Mouse (Mus musculus) kidney, postnatal 4 days (tissue): ENCODE results near the gene Ccdc62.

Source experiments
- DNase-seq, 2 experiments: peaks; one replicate each; pipeline ENCODE4 v3.0.0; 2021; ENCODE audit warnings: mixed read lengths in 2 of 2

Ccdc62 gene

GRCm38 (mm10) chr5:123938479-123938878, 8.0 kb downstream of the Ccdc62 start:
- no peak for DNase-seq

GRCm38 (mm10) chr5:123946546-123946945, 16.1 kb downstream of the Ccdc62 start:
- DNase-seq = peak; percentile 34 to 61

GRCm38 (mm10) chr5:123947041-123947761, 16.7 kb downstream of the Ccdc62 start:
- peak; percentile 27 to 44 for DNase-seq

GRCm38 (mm10) chr5:123952365-123953045, 22.0 kb downstream of the Ccdc62 start:
- DNase-seq = no peak

- no peak for DNase-seq
Observed at GRCm38 (mm10) chr5:123957213-123957612, 26.7 kb downstream of the Ccdc62 start.

- no peak for DNase-seq
Observed at GRCm38 (mm10) chr5:123959018-123959417, 28.5 kb downstream of the Ccdc62 start.

- no peak for DNase-seq
Observed at GRCm38 (mm10) chr5:123960129-123960528, 29.6 kb downstream of the Ccdc62 start.

- no peak for DNase-seq
Observed at GRCm38 (mm10) chr5:123961046-123961445, 30.6 kb downstream of the Ccdc62 start.

GRCm38 (mm10) chr5:123964208-123964607, 33.7 kb downstream of the Ccdc62 start:
- DNase-seq = no peak

- no peak for DNase-seq
Observed at GRCm38 (mm10) chr5:123966759-123967158, 36.3 kb downstream of the Ccdc62 start.

- DNase-seq = no peak
Observed at GRCm38 (mm10) chr5:123968468-123968867, 38.0 kb downstream of the Ccdc62 start.

- DNase-seq = peak; percentile 41 to 55
Observed at GRCm38 (mm10) chr5:123969216-123969615, 38.7 kb downstream of the Ccdc62 start.

GRCm38 (mm10) chr5:123970576-123970975, 40.1 kb downstream of the Ccdc62 start:
- DNase-seq = no peak

GRCm38 (mm10) chr5:123972453-123972852, 42.0 kb downstream of the Ccdc62 start:
- no peak for DNase-seq

- DNase-seq = peak; percentile 88 to 93
Observed at GRCm38 (mm10) chr5:123973299-123974178, 43.1 kb downstream of the Ccdc62 start, which contains the start of gene Hip1r. Gene Hip1r (plus strand): TSS chr5:123973628.

- DNase-seq = no peak
Observed at GRCm38 (mm10) chr5:123974179-123974485, 43.7 kb downstream of the Ccdc62 start.

GRCm38 (mm10) chr5:123974616-123975111, 44.2 kb downstream of the Ccdc62 start:
- peak in 1 of 2 experiments; percentile 33 for DNase-seq

- DNase-seq = peak in 1 of 2 experiments; percentile 60
Observed at GRCm38 (mm10) chr5:123975668-123976180, 45.2 kb downstream of the Ccdc62 start.

- peak in 1 of 2 experiments; percentile 39 for DNase-seq
Observed at GRCm38 (mm10) chr5:123977231-123977630, 46.8 kb downstream of the Ccdc62 start.

- no peak for DNase-seq
Observed at GRCm38 (mm10) chr5:123978131-123978530, 47.7 kb downstream of the Ccdc62 start.

- DNase-seq = peak in 1 of 2 experiments; percentile 35
Observed at GRCm38 (mm10) chr5:123979221-123979979, 48.9 kb downstream of the Ccdc62 start.

- no peak for DNase-seq
Observed at GRCm38 (mm10) chr5:123979980-123980369, 49.5 kb downstream of the Ccdc62 start.
